Mouse (Mus musculus) E14TG2a.4 (cell line): Measurements from ENCODE around the gene Narfl.

ENCODE experiments used
- CTCF ChIP-seq: conservative IDR thresholded peaks from 2 replicates; pipeline ENCODE4 v1.5.1; 2014; ENCODE audit warnings: low read length
- NANOG ChIP-seq: IDR thresholded peaks from 2 replicates; pipeline ENCODE4 v1.6.1; 2014; ENCODE audit warnings: borderline replicate concordance, low read length, mixed read lengths

- no peak for TF ChIP-seq CTCF
- TF ChIP-seq NANOG, result no peak
Observed at GRCm38 (mm10) chr17:25755627-25756377, 17.8 kb upstream of the Narfl start.
